Mouse (Mus musculus) kidney, postnatal 10 days (tissue): ENCODE measurements at regions not wholly inside any gene's neighbourhood (a gene's known extent, or its start where the extent isn't known, plus 50 kb on each side); places are given as distances from the start of the nearest gene placed in this dataset.

ENCODE experiments used
- DNase-seq: peaks from one replicate; pipeline ENCODE4 v3.0.0; 2021; ENCODE audit warnings: mixed read lengths

DNA sequence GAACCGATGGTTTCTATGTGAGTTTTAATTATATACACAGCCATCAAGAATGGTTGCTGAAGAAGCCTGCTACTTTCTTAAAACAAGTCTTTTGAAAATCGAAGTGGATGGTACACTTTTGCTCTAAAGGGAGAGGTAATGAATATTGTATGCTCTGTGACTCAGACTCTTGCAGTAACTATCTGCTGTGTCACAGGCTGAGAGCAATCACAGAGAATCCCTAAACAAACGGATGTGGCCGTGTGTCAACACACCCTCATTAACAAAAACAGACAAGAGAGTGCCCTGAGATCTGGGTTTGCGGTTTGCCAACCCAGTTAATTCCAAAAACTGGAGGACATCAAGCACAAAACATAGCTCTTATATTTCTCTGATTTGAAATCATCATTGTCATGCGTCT, 292.1 kb upstream of the Mmadhc start:
- DNase-seq: no peak

DNA sequence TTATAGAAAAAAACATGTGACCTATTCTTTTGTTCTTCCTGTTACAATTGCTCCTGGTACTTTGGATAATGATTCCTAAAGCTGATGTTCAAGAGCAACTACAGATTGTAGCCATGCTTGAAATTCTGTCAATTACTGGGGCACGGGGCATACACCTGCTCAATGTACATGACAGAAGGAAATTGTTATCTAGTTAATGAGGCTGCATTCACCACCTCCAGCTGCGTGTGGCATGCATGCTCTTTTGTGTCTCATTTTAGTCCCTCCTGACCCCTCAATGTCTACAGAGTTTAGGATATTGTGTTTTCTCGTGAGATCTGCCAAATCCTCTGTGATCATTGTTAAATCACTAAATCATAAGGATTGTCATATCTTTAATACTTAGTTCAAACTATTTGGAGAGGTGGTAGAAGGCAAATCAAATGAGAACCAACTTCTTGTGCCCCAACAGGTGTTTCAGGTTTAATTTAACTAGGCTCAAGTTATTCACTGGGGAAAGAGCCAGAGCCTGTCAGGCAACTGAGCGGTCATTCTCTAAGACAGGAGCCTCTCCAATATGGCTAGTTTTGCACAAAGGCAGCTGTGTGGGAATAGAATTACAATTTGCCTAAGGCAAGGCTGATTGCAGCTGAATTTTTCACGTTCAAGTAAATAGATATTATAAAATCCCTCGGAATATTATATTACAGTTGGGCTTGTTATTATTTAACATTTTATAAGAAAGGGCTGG, 289.9 kb upstream of the Mmadhc start:
- no peak for DNase-seq

DNA sequence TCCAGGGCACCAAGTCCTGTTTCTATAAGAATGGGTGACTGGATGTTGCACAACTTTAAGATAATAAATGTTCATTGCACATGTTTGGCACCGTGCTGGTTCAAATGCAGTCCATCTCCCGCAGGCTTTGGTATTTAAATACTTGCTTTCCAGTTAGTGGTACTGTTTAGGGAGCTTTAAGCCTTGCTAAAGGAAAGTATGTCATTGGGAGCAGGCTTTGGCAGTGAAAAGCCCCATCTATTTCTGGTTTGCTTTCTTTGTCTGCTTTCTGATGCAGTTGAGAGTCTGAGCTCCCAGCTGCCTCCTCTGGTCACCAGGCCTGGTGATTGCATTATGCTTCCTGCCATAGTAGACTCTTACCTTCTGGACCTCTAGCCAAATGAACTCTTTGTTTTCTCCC, 283.0 kb upstream of the Mmadhc start:
- no peak for DNase-seq

DNA sequence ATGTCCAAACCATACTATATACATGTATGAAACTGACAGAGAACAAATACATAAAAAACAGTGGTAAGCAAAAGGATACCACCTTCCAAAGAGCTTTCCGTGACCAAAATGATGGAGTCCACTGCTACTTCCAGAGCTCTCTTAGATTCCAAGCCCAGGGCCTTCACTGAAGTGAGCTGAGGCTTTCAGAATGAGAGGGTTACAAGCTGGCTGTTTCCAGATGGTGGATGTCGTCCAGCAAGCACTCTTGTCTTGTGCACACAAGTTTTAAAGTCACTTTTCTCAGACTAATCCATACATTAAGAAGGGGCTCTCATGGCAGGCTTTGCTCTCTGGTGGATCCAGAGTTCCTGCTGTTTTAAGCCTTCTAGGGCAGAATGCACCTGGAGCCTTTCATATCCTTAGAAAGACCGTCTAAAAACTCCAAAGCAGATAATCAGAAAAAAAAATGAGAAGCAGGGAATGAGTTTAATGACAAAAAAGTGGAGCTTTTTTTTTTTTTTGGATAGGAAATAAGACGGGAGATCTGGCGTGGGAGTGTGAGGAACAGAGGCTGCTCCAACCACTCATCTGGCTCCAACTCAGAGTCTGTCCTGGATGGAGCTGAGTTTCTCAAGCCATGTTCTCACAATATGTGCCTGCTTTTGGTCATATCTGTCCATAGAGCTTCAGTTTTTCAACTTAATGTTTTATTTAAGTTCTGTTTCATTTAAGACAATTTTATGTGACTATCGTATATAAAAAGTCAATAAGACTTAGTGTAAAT, 281.9 kb upstream of the Mmadhc start:
- no peak for DNase-seq

GRCm38 (mm10) chr2:50577736-50578135, 281.1 kb upstream of the Mmadhc start:
- no peak for DNase-seq

DNA sequence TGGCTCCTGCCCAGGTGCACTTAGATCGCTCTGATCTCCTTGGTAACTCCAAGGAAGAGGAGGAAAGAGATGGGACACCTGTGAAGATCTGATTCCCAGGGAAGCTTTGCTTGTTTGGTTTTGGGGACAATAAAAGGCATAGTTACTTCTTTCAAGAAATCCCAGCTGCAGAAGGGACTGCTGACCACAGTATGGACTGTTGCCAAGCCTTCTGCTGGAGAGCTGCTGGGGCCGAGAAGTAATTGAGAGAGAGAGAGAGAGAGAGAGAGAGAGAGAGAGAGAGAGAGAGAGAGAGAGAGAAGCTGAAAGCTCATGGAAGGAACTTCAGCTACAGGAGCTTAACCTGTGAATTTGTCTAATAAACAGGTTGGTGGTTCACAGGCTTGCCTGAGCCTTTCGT, 276.9 kb upstream of the Mmadhc start:
- DNase-seq: peak; percentile 69

DNA sequence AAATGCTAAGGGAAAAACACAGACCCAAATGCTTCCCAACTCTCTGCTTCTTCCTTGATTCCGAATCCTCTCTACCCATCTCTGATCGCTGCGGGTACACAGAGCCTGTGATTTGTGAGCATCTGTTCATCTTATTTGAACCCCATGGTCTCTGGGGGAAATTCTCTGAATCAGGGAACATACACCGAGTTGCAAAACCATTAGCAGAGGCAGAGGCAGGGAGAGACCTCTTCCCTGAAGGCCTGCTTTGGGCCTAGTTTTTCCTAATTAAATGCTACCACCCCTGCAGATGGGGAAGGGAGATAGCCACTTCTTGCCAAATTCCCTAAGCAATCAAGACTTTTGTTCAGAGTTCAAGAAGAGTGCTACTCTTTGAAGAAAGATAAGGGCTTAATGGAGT, 274.4 kb upstream of the Mmadhc start:
- DNase-seq: no peak

DNA sequence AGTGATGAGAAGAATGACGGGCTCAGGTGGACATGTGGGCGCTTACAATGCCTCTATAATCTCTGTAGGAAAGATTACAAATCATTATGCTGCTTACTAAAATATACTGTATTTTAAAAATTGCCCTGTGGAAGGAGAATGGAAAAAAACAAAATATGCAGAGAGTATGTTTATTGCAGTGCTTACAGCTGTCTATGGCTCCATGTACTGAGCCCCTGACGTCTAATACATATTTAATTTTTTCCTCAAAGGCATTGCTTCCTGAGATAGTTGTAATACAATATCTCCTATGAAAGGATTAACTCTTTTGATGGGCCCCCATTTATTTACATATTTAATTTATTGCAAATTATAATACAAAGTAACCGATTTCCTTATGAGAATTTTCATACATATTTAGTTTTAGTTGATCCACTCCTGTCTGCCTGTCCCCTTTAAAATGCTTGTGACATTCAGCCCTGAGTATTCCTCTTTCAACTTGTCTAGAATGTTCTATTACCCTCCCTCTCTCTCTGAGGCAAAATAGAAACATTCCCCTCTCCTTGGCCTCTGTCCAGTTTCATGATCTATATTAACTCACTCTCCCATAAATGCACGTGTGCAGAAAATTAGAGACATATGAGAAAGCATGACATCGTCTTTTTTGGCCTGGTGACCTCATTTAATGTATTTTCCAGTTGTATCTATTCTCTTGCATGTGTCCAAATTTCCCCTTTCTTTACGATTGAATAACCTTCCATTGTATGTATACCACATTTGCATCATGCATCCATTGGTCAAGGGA, 273.1 kb upstream of the Mmadhc start:
- no peak for DNase-seq

GRCm38 (mm10) chr2:50568777-50569501, 272.3 kb upstream of the Mmadhc start:
- DNase-seq: no peak

DNA sequence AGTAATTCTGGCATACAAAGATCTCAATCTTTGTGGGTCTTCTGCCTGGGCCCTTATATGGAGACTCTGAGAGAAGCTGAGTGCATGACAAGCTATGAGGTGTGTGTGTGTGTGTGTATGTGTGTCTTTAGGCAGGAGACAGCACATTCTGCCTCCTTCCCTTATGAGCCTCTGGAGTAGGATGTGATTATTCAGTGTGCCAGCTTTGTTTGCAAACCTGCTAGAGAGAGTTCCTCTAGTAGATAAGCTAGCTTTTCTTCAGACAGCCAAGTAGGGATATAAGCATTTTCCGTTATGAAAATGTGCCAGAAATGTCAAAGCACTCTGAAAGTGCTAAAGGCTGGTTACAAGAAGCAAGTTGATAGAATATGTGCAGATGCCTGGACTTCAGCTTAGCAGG, 270.9 kb upstream of the Mmadhc start:
- DNase-seq: no peak

DNA sequence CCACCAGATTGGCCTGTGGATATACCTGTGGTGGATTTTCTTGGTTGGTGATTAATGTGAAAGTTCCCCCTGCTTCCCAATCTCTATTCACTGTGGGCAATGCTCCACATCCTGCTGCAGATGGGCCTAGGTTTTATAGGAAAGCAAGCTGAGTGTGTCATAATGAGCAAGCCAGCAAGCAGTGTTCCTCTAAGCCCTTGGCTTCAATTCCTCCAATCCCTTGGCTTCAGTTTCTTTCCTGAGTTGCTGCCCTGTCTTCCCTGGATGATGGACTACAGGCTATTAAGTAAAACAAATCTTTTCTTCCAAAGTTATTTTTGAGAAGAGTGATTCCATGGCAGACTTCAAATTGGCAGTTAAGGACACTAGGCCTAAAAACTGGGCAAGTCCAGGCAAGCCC, 257.4 kb upstream of the Mmadhc start:
- DNase-seq: no peak

DNA sequence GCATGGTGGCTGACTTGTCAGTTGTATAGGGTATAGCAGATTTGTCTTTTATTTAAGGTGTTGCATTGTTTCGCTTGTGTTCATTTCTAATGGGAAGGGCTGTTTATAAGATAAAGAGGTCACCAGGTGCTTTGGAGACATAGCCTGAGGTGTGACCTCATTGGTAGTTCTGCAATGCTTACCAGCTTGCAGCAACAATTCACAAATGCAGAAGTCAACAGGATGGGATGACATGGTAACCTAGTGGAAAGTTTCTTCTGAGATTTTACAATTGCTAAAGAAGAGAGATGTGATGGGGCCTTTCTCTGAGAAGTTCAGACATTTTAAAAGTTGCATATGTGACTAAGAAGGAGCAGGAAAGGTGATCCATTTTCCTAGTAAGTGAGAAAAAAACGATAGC, 255.8 kb upstream of the Mmadhc start:
- no peak for DNase-seq

- peak; percentile 56 for DNase-seq
Measured at GRCm38 (mm10) chr2:50549871-50550270, 253.3 kb upstream of the Mmadhc start.

GRCm38 (mm10) chr2:50539741-50540441, 243.3 kb upstream of the Mmadhc start:
- DNase-seq: no peak

DNA sequence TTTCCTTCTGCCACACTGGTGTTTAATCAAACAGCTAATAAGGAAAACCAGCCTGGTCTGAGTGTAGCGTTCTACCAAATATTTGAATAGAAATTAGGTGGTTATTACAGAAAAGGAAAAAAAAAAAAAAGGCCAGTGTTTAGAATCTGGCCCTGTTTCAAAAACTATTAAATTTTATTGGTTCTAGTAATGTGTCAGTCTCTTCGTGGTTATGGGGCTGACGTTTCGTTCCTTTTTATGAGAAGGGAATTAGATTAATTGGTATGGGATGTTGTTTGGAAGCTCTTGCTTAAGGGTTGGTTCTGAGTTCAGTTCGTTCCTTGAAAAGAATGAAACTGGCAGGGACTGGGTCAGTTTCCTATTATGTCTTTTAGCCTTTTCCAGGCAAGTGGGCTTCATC, 241.5 kb upstream of the Mmadhc start:
- no peak for DNase-seq

DNA sequence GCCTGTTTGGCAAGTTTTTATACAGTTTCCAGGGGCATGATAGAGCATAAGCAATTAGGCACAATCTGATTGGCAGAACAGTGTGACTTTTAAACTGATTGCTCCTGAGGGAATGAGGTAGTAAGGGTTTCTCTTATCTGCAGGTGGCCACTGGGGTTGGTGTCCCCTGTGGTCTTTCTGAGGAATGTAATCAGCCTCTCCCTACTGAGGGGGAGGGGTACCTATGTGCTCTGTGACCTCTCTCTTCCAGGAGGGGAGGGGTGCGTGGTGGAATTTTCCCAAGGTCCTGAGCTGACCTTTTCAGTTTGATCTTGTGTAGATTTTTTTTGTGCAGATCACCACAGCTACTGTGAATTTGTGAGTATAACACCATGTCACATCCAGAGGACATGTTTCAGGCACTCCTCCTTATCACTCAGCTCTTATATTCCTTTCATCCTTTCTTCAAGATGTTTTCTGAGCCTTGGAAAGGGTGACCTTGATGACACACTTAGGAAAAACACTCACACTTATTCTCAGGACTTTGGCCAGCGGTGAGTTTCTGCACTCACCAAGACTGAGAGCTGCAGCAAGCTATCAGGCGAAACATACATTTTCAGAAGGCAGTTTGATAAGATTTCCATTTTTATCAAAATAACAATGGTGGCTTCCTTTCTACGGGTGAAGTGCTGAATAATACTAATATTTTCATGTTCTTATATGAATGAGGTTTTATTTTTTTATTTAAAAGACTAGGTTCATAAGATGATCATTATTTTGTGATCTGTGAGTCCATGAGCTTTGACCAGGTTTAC, 238.7 kb upstream of the Mmadhc start:
- DNase-seq: no peak

- no peak for DNase-seq
Measured at GRCm38 (mm10) chr2:50533702-50534101, 237.1 kb upstream of the Mmadhc start.

DNA sequence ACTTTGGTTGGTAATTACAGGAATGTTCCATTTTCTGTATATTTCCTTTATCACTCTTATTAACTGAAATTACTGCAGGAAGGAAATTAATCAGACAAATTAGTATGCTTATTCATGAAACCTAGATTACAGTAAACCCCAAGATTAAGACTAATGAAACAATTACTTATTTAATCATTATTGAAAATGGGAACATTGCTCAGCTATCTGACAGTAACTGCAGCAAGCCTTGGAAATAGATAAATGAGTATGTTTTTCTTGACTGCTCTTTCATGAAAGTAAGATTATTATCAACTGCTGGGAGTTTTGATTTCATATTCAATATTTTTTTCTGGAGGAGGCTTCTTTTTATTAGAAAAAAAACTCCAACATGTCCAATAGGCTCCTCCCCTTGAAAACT, 230.8 kb upstream of the Mmadhc start:
- no peak for DNase-seq

DNA sequence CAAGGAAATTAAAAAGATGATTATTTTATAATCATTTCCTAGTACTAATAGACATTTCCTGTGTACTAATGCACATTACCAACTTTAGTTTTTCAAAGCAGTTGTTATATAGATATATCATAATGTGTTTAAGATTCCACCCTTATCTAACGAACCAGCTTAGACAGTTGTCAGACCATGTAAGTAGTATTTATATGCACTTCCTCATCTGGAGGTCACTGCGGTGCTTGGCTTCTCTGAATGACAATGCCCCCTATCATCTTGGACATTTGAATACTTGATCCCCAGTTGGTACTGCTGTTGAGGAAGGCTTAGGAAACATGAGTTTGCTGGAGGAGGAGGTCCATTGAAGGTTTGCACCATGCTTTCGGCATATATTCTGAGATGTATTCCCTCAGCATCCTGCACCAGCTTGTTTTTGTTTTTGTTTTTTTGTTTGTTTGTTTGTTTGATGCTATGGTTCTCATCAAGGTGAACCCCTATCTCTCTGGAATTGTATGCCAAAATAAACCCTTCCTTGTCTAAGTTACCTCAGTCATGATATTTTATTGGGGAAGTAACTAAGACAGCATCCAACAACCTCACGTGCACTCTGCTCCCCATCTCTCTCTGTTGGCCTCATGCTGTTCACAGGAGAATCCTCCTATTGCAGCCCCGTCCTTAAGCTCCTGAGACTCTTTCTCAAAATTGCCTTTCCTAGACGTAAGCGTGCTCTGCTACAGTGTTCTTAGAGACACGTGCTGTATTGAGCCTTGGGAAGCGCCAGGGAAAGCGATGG, 228.4 kb upstream of the Mmadhc start:
- no peak for DNase-seq

GRCm38 (mm10) chr2:50520169-50520568, 223.6 kb upstream of the Mmadhc start:
- no peak for DNase-seq

GRCm38 (mm10) chr2:50519129-50519504, 222.5 kb upstream of the Mmadhc start:
- no peak for DNase-seq
